ENCODE assay signal across 24 mouse cellular contexts in genomic region chr2:76185126-76185525, GRCm38 (mm10).
"Had no signal": no experiment of that assay in that cellular context is flagged by ENCODE, and none has a peak within 500 bp of the region (broad histone marks: within the 10 kb centered on the region; RNA-seq: fewer than 3 reads in every experiment).

No protein-coding gene starts in this region.

- H3K36me3 ChIP-seq: limb, embryonic 12.5 days; limb, embryonic 15.5 days; lung, embryonic 15.5 days; midbrain, embryonic 10.5 days; neural tube, embryonic 12.5 days; neural tube, embryonic 15.5 days had no signal

- H3K9ac ChIP-seq: limb, embryonic 12.5 days; limb, embryonic 15.5 days; liver, embryonic 14.5 days; liver, postnatal 0 days; lung, embryonic 15.5 days; neural tube, embryonic 12.5 days; neural tube, embryonic 15.5 days had no signal

- H3K4me1 ChIP-seq: limb, embryonic 12.5 days; limb, embryonic 15.5 days; lung, embryonic 15.5 days; megakaryocyte, embryonic 14.5 days; neural tube, embryonic 12.5 days; neural tube, embryonic 15.5 days had no signal

- H3K27ac ChIP-seq: left cerebral cortex, adult 2 months; limb, embryonic 12.5 days; limb, embryonic 15.5 days; liver, embryonic 14.5 days; lung, embryonic 15.5 days; midbrain, embryonic 10.5 days; neural tube, embryonic 12.5 days; neural tube, embryonic 15.5 days; stomach, postnatal 0 days had no signal

- H3K4me3 ChIP-seq: left cerebral cortex, adult 2 months; limb, embryonic 12.5 days; limb, embryonic 15.5 days; lung, embryonic 15.5 days; megakaryocyte, embryonic 14.5 days; midbrain, embryonic 10.5 days; neural tube, embryonic 12.5 days; neural tube, embryonic 15.5 days had no signal

- DNase-seq: kidney, postnatal 10 days; kidney, postnatal 36 days; layer of hippocampus, postnatal 36 days; liver, postnatal 0 days; lung, postnatal 10 days; lung, postnatal 36 days; midbrain, embryonic 14.5 days; right cerebral cortex, adult 18-20 months; right cerebral cortex, postnatal 14 days; right cerebral cortex, postnatal 4 days; thymus, adult 2 months; thymus, postnatal 14 days; thymus, postnatal 4 days had no signal

- ATAC-seq: liver, postnatal 0 days had no signal

- H3K9me3 ChIP-seq: limb, embryonic 12.5 days; limb, embryonic 15.5 days; lung, embryonic 15.5 days; midbrain, embryonic 10.5 days; neural tube, embryonic 12.5 days; neural tube, embryonic 15.5 days had no signal

- H3K4me2 ChIP-seq: limb, embryonic 12.5 days; limb, embryonic 15.5 days; liver, embryonic 11.5 days; lung, embryonic 15.5 days; neural tube, embryonic 12.5 days; neural tube, embryonic 15.5 days had no signal

- H3K27me3 ChIP-seq: limb, embryonic 12.5 days; limb, embryonic 15.5 days; lung, embryonic 15.5 days; megakaryocyte, embryonic 14.5 days; neural tube, embryonic 12.5 days; neural tube, embryonic 15.5 days had no signal
